Mouse (Mus musculus): Measurements from ENCODE around the gene Dnmbp.
"Not testable (repeated sequence)": the region's sequence is repeated elsewhere in the genome, so short reads cannot be mapped to it uniquely, and the experiment has no call there.

Dnmbp gene

GRCm38 (mm10) chr19:43939769-43940689, at the start of gene Dnmbp:
Dnmbp (minus strand) TSS chr19:43940191.
- DNase-seq (ENCODE audit: low spot score): no peak

GRCm38 (mm10) chr19:43986069-43986794, 46.2 kb upstream of the Dnmbp start, which contains the start of gene Cpn1:
Cpn1 (minus strand) TSS chr19:43986556.
- no peak for DNase-seq (ENCODE audit: low spot score)

- DNase-seq (ENCODE audit: low spot score): no peak
Measured at GRCm38 (mm10) chr19:43981992-43982391, 42.0 kb upstream of the Dnmbp start.

GRCm38 (mm10) chr19:43980711-43981110, 40.7 kb upstream of the Dnmbp start:
- DNase-seq (ENCODE audit: low spot score): no peak

- no peak for DNase-seq (ENCODE audit: low spot score)
Measured at GRCm38 (mm10) chr19:43977799-43978198, 37.8 kb upstream of the Dnmbp start.

- no peak for DNase-seq (ENCODE audit: low spot score)
Measured at GRCm38 (mm10) chr19:43976661-43977060, 36.7 kb upstream of the Dnmbp start.

- DNase-seq (ENCODE audit: low spot score): no peak
Measured at GRCm38 (mm10) chr19:43974221-43974620, 34.2 kb upstream of the Dnmbp start.

- DNase-seq (ENCODE audit: low spot score): no peak
Measured at GRCm38 (mm10) chr19:43973711-43974110, 33.7 kb upstream of the Dnmbp start.

GRCm38 (mm10) chr19:43972129-43972528, 32.1 kb upstream of the Dnmbp start:
- no peak for DNase-seq (ENCODE audit: low spot score)

GRCm38 (mm10) chr19:43968436-43969026, 28.5 kb upstream of the Dnmbp start:
- no peak for DNase-seq (ENCODE audit: low spot score)

- DNase-seq (ENCODE audit: low spot score): no peak
Measured at GRCm38 (mm10) chr19:43966481-43966880, 26.5 kb upstream of the Dnmbp start.

GRCm38 (mm10) chr19:43965496-43966085, 25.6 kb upstream of the Dnmbp start:
- no peak for DNase-seq (ENCODE audit: low spot score)

GRCm38 (mm10) chr19:43962795-43963194, 22.8 kb upstream of the Dnmbp start:
- DNase-seq (ENCODE audit: low spot score): no peak

- DNase-seq (ENCODE audit: low spot score): no peak
Measured at GRCm38 (mm10) chr19:43961185-43961584, 21.2 kb upstream of the Dnmbp start.

GRCm38 (mm10) chr19:43960014-43960413, 20.0 kb upstream of the Dnmbp start:
- DNase-seq (ENCODE audit: low spot score): no peak

GRCm38 (mm10) chr19:43959162-43959561, 19.2 kb upstream of the Dnmbp start:
- peak; percentile 60 for DNase-seq (ENCODE audit: low spot score)

GRCm38 (mm10) chr19:43957881-43958280, 17.9 kb upstream of the Dnmbp start:
- peak; percentile 58 for DNase-seq (ENCODE audit: low spot score)

- DNase-seq (ENCODE audit: low spot score): no peak
Measured at GRCm38 (mm10) chr19:43957402-43957801, 17.4 kb upstream of the Dnmbp start.

- no peak for DNase-seq (ENCODE audit: low spot score)
Measured at GRCm38 (mm10) chr19:43955266-43955665, 15.3 kb upstream of the Dnmbp start.

- DNase-seq (ENCODE audit: low spot score): no peak
Measured at GRCm38 (mm10) chr19:43954864-43955263, 14.9 kb upstream of the Dnmbp start.

- DNase-seq (ENCODE audit: low spot score): not testable (repeated sequence)
Measured at GRCm38 (mm10) chr19:43952936-43953335, 12.9 kb upstream of the Dnmbp start.

GRCm38 (mm10) chr19:43949111-43949810, 9.3 kb upstream of the Dnmbp start:
- no peak for DNase-seq (ENCODE audit: low spot score)

All from layer of hippocampus, adult 9-10 months (tissue).